Mouse (Mus musculus): Measurements from ENCODE around the gene Olfr464. TPM values are rescaled to one million over a fixed set of nuclear protein-coding genes. Genes with fewer than 3 reads are reported as not detected.
A peak's percentile ranks its signal among the peaks of the same experiment; 100 is the strongest.

The Olfr464 gene
- total and polyA plus RNA-seq, 3 experiments: not detected

DNA sequence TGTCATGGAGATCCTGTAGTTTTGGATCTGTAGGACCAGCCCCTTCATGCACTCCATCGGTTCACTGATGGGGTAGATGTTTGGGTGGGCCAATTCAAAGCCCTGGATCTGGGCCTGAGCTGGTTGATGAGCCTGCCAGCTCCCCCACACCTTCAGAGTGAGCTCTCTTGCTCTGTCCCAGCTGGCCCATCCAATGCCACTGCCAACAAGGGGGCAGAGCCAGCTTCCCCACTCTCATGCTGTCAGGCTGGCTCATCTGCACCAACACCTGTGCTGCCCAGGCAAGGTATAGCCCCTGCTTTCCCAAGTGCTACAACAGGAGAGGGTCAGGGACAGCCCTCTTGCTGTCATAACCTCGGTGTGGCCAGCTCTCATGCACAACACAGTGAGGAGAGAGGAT is 13.0 kb upstream of the Olfr464 start:
- in situ Hi-C loops (cut with MboI; ENCODE audit: low pct_ligation_motif_present, low pct_unique_long_range_greater_than_20kb, low sequenced_read_pairs) (no loop called here), dilution Hi-C loops (cut with MboI; ENCODE audit: extremely low pct_ligation_motif_present, extremely low pct_unique_long_range_greater_than_20kb, low sequenced_read_pairs) (no loop called here)
- no peak for DNase-seq (ENCODE audit: extremely low read depth)

DNA sequence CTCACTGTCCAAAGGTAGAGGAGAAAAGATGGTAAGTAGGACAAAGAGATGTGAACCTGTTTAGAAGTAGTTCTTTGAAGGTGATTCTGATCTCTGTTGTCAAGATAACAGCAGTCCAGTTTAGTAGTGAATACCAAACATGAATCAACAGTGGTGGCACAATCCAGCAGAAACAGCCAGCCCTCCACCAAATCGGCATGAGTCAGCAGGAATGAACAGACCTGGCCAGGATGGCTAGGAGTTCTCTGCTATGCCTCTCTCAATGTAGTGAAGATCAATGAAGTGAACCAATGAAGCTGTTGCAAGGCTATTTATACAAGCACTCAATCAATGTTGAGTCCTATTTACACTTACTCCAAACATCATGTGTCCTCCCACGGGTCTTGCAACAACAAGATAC is 9.6 kb upstream of the Olfr464 start:
- dilution Hi-C loops (cut with MboI; ENCODE audit: extremely low pct_ligation_motif_present, extremely low pct_unique_long_range_greater_than_20kb, low sequenced_read_pairs) (no loop called here), in situ Hi-C loops (cut with MboI; ENCODE audit: low pct_ligation_motif_present, low pct_unique_long_range_greater_than_20kb, low sequenced_read_pairs) (no loop called here)
- no peaks in the 10 kb centered on the region for H3K79me2 ChIP-seq (replicated peaks; ENCODE audit: control insufficient read depth, extremely low read depth, insufficient read depth, poor library complexity, severe bottlenecking)
- no peaks in the 10 kb centered on the region for H3K4me1 ChIP-seq (ENCODE audit: control insufficient read depth in 1 of 2, insufficient read depth in 2 of 2)
- H3K9ac ChIP-seq (ENCODE audit: insufficient read depth, low read depth): no peak overlapping the region
- H3K36me3 ChIP-seq (replicated peaks in 1 of 2; ENCODE audit: control insufficient read depth in 1 of 2, insufficient read depth in 1 of 2, low read length in 1 of 2): no peaks in the 10 kb centered on the region
- no peak overlapping the region for H3K4me3 ChIP-seq (replicated peaks in 1 of 3; ENCODE audit: low read depth in 2 of 3, low read length in 2 of 3, poor library complexity in 1 of 3)
- TF ChIP-seq ETS1 (conservative IDR thresholded peaks at IDR 0.05; ENCODE audit: low read depth, low read length): no peak
- no peak for TF ChIP-seq MXI1 (IDR thresholded peaks at IDR 0.05; ENCODE audit: low read depth, low read length)
- no peak for TF ChIP-seq EP300 (IDR thresholded peaks at IDR 0.05; ENCODE audit: low read length)
- TF ChIP-seq NRF1 (IDR thresholded peaks at IDR 0.05; ENCODE audit: low read depth, low read length): no peak
- TF ChIP-seq MAFK (IDR thresholded peaks at IDR 0.05; ENCODE audit: insufficient replicate concordance, low read length): peak; percentile 65; the same call in 1 of the 2 replicates
- no peak for TF ChIP-seq RAD21 (IDR thresholded peaks at IDR 0.05; ENCODE audit: low read depth, low read length)
- H3K27ac ChIP-seq (ENCODE audit: insufficient read depth, low read depth): no peak overlapping the region
- H3K9me3 ChIP-seq (replicated peaks; ENCODE audit: low read length): no peaks in the 10 kb centered on the region
- peaks cover 47% of the 10 kb centered on the region for H3K27me3 ChIP-seq (replicated peaks)
- no peak overlapping the region for H3K4me2 ChIP-seq (ENCODE audit: insufficient read depth, low read depth, poor library complexity, severe bottlenecking)
- DNase-seq (ENCODE audit: extremely low read depth): no peak

More for the DNA sequence above, 13.0 kb upstream of the Olfr464 start:
- no peak overlapping the region for H3K4me2 ChIP-seq (ENCODE audit: insufficient read depth, low read depth, poor library complexity, severe bottlenecking)
- no peaks in the 10 kb centered on the region for H3K79me2 ChIP-seq (replicated peaks; ENCODE audit: control insufficient read depth, extremely low read depth, insufficient read depth, poor library complexity, severe bottlenecking)
- H3K4me3 ChIP-seq (replicated peaks in 1 of 3; ENCODE audit: low read depth in 2 of 3, low read length in 2 of 3, poor library complexity in 1 of 3): no peak overlapping the region
- no peak overlapping the region for H3K9ac ChIP-seq (ENCODE audit: insufficient read depth, low read depth)
- no peaks in the 10 kb centered on the region for H3K36me3 ChIP-seq (replicated peaks in 1 of 2; ENCODE audit: control insufficient read depth in 1 of 2, insufficient read depth in 1 of 2, low read length in 1 of 2)
- no peak for TF ChIP-seq BHLHE40 (IDR thresholded peaks at IDR 0.05; ENCODE audit: low read depth, low read length)
- TF ChIP-seq CHD2 (IDR thresholded peaks at IDR 0.05; ENCODE audit: low read length): no peak
- TF ChIP-seq MEF2A (IDR thresholded peaks at IDR 0.05; ENCODE audit: borderline replicate concordance, low read depth, low read length): no peak
- no peak for TF ChIP-seq SMC3 (IDR thresholded peaks at IDR 0.05; ENCODE audit: low read depth, low read length)
- TF ChIP-seq HCFC1 (IDR thresholded peaks at IDR 0.05; ENCODE audit: low read depth, low read length): no peak
- peaks cover 5% of the 10 kb centered on the region for H3K9me3 ChIP-seq (replicated peaks; ENCODE audit: low read length)
- no peaks in the 10 kb centered on the region for H3K4me1 ChIP-seq (ENCODE audit: control insufficient read depth in 1 of 2, insufficient read depth in 2 of 2)
- H3K27ac ChIP-seq (ENCODE audit: insufficient read depth, low read depth): no peak overlapping the region
- H3K27me3 ChIP-seq (replicated peaks): peaks cover 58% of the 10 kb centered on the region

DNA sequence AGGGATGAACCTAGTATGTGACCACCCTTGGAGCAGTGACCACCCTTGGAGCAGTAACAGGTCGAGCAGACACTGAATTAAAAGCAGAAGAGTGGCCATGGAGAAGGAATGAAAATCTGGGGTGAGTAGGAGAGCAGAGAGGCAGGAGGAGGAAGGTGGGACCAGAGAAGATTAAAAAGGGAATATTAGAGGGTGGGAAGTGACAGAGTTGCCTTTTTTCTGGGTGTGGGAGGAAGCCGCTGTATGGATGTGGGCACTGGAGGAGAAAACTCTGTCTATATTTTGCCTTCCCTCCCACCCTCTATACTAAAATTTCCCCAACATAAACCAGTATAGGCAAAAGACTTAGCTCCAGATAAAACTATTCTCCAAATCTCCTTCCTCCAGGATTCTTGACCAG is 466 bp downstream of the Olfr464 start:
- Histone ChIP-seq H3K27ac (ENCODE audit: insufficient read depth, low read depth) (no peak overlapping the region), H3K27me3 (replicated peaks) (peaks cover 59% of the 10 kb centered on the region), H3K4me2 (ENCODE audit: insufficient read depth, low read depth, poor library complexity, severe bottlenecking) (no peak overlapping the region), H3K36me3 (replicated peaks in 1 of 2; ENCODE audit: control insufficient read depth in 1 of 2, insufficient read depth in 1 of 2, low read length in 1 of 2) (no peaks in the 10 kb centered on the region), H3K79me2 (replicated peaks; ENCODE audit: control insufficient read depth, extremely low read depth, insufficient read depth, poor library complexity, severe bottlenecking) (no peaks in the 10 kb centered on the region), H3K9ac (ENCODE audit: insufficient read depth, low read depth) (no peak overlapping the region), H3K4me3 (replicated peaks in 1 of 3; ENCODE audit: low read depth in 2 of 3, low read length in 2 of 3, poor library complexity in 1 of 3) (no peak overlapping the region), H3K9me3 (replicated peaks; ENCODE audit: low read length) (peaks cover 2% of the 10 kb centered on the region), H3K4me1 (ENCODE audit: control insufficient read depth in 1 of 2, insufficient read depth in 2 of 2) (no peaks in the 10 kb centered on the region)
- dilution Hi-C loops (cut with MboI; ENCODE audit: extremely low pct_ligation_motif_present, extremely low pct_unique_long_range_greater_than_20kb, low sequenced_read_pairs) (no loop called here), in situ Hi-C loops (cut with MboI; ENCODE audit: low pct_ligation_motif_present, low pct_unique_long_range_greater_than_20kb, low sequenced_read_pairs) (no loop called here)
- TF ChIP-seq PAX5 (IDR thresholded peaks at IDR 0.05; ENCODE audit: low read length): no peak
- no peak for TF ChIP-seq JUN (IDR thresholded peaks at IDR 0.05; ENCODE audit: insufficient read depth, low read depth, low read length)
- DNase-seq (ENCODE audit: extremely low read depth): no peak
